Mouse (Mus musculus): ENCODE data around the gene Angpt4.

The Angpt4 gene

GRCm38 (mm10) chr2:151915111-151915510 is 4.1 kb downstream of the Angpt4 start:
- CTCF ChIA-PET: interaction anchor here (0.6 to 0.7 kb wide), 3 partner anchors 20 to 1025 kb away, joined by 3 to 6 read pairs (median 5); no protein-coding TSS in a partner anchor

- CTCF ChIA-PET: no interaction called here
Observed at GRCm38 (mm10) chr2:151916061-151916831, 5.2 kb downstream of the Angpt4 start.

- CTCF ChIA-PET: no interaction called here
Observed at GRCm38 (mm10) chr2:151919140-151919539, 8.1 kb downstream of the Angpt4 start.

GRCm38 (mm10) chr2:151921068-151921467 is 10.1 kb downstream of the Angpt4 start:
- CTCF ChIA-PET: no interaction called here

GRCm38 (mm10) chr2:151921596-151921995 is 10.6 kb downstream of the Angpt4 start:
- CTCF ChIA-PET: no interaction called here

- CTCF ChIA-PET: interaction anchor here (0.7 kb wide), 1 partner anchor 86 kb away, joined by 5 read pairs; no protein-coding TSS in a partner anchor
Observed at GRCm38 (mm10) chr2:151924276-151924675, 13.3 kb downstream of the Angpt4 start.

- CTCF ChIA-PET: no interaction called here
Observed at GRCm38 (mm10) chr2:151925715-151926114, 14.7 kb downstream of the Angpt4 start.

- CTCF ChIA-PET: no interaction called here
Observed at GRCm38 (mm10) chr2:151927103-151927502, 16.1 kb downstream of the Angpt4 start.

- CTCF ChIA-PET: no interaction called here
Observed at GRCm38 (mm10) chr2:151930389-151931074, 19.5 kb downstream of the Angpt4 start.

GRCm38 (mm10) chr2:151937893-151938292 is 26.9 kb downstream of the Angpt4 start:
- CTCF ChIA-PET: interaction anchor here (0.5 kb wide), 1 partner anchor 70 kb away, joined by 4 read pairs; no protein-coding TSS in a partner anchor

GRCm38 (mm10) chr2:151938780-151939200 is 27.8 kb downstream of the Angpt4 start:
- CTCF ChIA-PET: no interaction called here

GRCm38 (mm10) chr2:151939651-151940420 is 28.8 kb downstream of the Angpt4 start:
- CTCF ChIA-PET: no interaction called here

- CTCF ChIA-PET: interaction anchor here (0.6 kb wide), 1 partner anchor 80 kb away, joined by 3 read pairs; no protein-coding TSS in a partner anchor
Observed at GRCm38 (mm10) chr2:151941269-151941668, 30.3 kb downstream of the Angpt4 start.

GRCm38 (mm10) chr2:151944106-151944505 is 33.1 kb downstream of the Angpt4 start:
- CTCF ChIA-PET: no interaction called here

GRCm38 (mm10) chr2:151947617-151948016 is 36.6 kb downstream of the Angpt4 start:
- CTCF ChIA-PET: no interaction called here

GRCm38 (mm10) chr2:151948311-151948710 is 37.3 kb downstream of the Angpt4 start:
- CTCF ChIA-PET: no interaction called here

GRCm38 (mm10) chr2:151949082-151949774 is 38.2 kb downstream of the Angpt4 start:
- CTCF ChIA-PET: no interaction called here

- CTCF ChIA-PET: no interaction called here
Observed at GRCm38 (mm10) chr2:151953665-151954064, 42.7 kb downstream of the Angpt4 start.

GRCm38 (mm10) chr2:151956500-151957137 is 45.6 kb downstream of the Angpt4 start:
- CTCF ChIA-PET: no interaction called here

- CTCF ChIA-PET: no interaction called here
Observed at GRCm38 (mm10) chr2:151959274-151959673, 48.3 kb downstream of the Angpt4 start.

All from spleen, embryonic (tissue).